Mouse (Mus musculus): ENCODE results near the gene Nectin3. TPM values are rescaled to one million over a fixed set of nuclear protein-coding genes. Genes with fewer than 3 reads are reported as not detected.
"Not testable (repeated sequence)": the region's sequence is repeated elsewhere in the genome, so short reads cannot be mapped to it uniquely, and the experiment has no call there.

The Nectin3 gene
- total RNA-seq, 2 experiments from 2014 or later, result 1.9 to 2.7 TPM

DNA sequence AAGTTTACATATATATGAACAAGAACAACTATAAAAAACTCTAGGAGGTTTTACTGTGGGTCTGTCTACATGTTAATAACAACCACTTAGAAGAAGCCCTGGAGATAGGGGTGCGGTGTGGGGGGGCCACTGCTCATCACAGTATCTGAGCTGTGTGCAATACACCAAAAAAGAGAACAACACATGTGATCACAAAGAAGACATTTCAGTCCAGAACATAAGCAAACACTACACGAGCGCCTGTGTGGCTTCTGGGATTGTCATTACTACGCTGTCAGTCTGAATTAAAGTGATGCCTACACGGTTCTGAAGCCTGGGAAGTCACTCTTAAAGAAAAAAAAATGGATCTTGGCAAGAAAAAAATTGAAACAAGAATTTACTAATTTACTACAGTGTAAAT, 67.0 kb downstream of the Nectin3 start:
- no peak for DNase-seq (ENCODE audit: low spot score)

DNA sequence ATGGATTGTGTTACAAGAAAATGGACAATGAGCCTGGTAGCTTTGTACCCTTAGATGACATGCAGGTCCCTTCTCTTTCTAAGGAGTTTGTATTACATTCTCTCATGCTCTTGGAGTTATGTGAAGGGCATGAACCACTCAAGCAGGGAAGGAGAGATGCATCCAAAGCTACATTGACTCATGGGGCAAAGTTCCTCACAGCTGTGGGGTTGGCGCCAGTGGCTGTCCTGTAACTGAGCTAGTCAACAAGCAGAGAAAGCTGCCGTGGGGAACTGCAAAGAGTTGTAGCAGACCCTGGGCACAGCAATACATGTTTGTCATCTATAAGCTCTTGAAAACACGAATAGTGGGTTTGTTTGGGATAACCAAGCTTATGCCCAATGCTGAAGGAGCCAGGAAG, 82.1 kb downstream of the Nectin3 start:
- DNase-seq (ENCODE audit: low spot score), result no peak

DNA sequence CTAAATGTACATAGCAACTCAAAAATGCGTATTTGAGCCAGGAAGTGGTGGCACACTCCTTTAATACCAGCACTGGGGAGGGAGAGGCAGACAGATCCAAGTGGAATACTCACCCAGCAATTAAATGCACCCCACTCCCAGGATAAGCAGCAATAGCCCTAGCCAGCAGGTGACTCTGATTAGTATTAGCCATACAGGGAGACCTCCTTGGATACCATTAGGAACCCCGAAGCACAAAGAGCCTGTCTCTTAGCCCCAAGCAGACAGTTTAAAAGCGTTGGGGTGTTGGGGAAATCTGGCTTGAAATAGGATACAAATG, 87.6 kb downstream of the Nectin3 start:
- DNase-seq (ENCODE audit: low spot score), result no peak

DNA sequence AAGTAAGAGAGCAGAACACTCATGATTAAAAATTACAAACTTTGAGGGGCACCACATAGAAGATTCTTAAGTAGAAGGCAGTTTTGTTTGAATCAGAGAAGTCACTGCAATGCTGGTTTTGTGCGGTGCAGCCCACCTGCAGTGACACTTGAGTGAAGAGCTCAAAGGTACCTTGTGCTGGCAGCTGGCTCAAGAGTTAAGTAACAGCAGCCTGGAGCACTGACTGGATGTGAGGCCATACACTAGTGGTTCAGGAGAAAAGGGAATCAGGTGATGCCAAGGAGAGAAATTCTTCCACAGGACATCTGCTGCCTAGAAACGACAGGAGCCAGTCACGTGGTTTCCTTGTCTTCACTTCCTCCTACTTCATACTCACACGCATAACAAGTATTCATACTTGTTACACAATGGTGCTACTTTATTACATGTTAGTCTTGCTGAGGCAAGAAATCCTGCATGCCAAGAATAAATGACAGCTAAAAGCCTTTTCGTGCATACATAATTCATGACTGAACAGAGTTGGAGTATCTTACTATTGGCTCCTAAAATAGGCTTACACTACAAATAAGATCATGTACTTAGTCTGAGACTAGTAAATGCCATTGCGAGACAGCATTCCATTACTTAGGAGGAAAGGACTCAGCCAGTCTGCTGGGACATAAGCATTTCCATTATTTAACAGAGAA, 88.1 kb downstream of the Nectin3 start:
- DNase-seq (ENCODE audit: low spot score), result no peak

- no peak for DNase-seq (ENCODE audit: low spot score)
Observed at GRCm38 (mm10) chr16:46407997-46408396, 90.3 kb downstream of the Nectin3 start.

DNA sequence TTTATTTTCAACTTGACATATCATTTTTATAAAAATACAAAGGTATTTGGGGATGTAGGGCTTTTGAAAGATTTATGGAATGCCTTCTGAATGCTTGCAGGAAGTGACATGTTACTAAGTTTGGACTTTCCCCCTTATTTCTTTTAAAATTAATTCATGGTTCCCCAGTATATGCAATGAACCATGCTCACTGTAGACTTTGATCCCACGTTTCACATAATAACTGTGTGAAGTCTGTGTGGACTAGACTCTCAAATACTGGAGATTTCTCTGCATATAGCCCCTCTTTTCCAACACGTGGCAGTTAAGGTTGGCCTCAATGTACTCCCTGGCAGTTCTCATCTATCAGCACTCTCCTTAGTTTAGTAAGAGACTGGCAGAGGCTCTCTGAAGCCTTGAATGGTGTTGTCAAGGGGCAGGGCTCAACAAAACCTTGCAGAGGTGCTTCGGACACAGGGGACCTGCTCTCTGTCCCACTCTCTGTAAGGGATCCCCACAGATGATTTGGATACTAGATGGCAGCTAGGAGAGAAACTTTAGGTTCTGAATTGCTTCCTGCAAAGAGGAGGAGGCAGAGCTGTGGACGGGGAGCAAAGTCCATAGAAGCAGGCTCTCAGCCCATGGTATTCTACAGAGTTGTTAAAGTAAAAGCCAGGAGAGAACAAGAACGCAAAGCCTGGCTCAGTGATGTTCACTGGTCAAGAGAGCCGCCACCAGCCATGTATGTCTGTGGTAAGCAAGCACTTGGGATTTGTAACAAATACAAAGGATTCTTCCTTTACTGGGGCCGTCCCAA, 91.3 kb downstream of the Nectin3 start:
- no peak for DNase-seq (ENCODE audit: low spot score)

DNA sequence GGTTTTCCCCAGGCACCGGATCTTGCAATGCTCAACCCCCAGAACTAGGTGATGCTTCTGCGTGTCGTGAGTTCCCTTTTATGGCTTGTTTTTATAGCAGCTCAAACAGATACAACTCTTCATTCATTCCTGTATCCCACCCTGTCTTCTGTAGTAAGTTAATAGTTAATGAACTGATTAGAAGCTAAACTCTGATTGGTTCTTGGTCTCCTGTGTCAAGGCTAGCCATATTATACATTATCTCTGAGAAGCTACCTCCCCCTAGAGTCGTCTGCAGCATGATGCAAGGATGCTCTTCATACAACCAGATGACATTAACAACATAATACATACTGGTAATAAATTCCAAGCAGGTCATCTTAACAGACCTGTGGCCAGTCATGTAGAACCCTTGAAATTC, 100.4 kb downstream of the Nectin3 start:
- no peak for DNase-seq (ENCODE audit: low spot score)

DNA sequence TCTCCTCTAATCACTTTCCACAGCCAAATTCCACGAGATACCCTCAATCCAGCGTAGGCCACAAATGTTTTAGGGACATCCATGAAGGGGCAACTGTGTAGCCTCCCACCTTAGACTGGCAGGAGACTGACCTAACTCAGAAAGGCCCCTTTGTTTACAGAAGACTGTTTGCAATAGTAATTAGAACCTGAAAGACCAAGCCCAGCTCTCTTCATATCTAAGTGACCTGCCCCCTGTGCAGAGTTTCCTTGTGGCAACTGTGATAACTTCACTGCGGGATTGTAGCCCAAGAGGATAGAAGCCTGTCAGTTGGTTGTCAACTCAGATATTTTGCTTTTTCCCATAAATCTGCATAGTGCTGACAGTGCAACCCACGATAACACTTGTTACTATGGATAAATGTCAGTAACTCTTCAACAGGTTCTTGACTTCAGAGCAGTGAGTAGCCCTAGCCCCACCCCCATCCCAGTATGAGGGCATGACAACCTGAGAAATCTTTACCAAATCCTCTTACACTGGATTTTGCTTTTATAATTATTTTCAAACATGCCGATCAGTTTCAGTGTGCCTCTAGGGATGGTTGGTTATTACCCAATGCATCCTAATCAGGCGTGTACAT, 108.8 kb downstream of the Nectin3 start:
- DNase-seq (ENCODE audit: low spot score), result no peak

- no peak for DNase-seq (ENCODE audit: low spot score)
Observed at GRCm38 (mm10) chr16:46388527-46389414, 109.6 kb downstream of the Nectin3 start.

DNA sequence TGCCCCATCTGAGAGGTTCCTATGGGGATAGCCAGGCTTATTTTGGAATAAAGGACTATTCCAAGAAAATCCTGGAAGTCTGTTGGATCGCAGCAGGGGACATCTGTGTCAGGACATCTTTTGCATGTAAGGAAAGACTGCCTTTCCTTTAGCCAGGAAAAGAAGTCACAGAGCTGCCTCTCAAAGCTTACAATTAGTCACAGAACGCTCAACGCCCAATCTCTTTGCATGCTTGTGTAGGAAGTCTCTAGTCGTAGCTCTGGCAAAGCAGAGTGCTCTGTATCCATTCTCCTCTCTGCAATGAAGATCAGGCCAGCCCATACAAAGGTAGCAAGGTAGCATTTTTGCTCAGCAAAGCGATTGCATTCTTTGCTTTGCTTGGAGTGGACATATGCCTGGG, 114.0 kb downstream of the Nectin3 start:
- no peak for DNase-seq (ENCODE audit: low spot score)

- DNase-seq (ENCODE audit: low spot score), result no peak
Observed at GRCm38 (mm10) chr16:46383344-46383743, 115.0 kb downstream of the Nectin3 start.

DNA sequence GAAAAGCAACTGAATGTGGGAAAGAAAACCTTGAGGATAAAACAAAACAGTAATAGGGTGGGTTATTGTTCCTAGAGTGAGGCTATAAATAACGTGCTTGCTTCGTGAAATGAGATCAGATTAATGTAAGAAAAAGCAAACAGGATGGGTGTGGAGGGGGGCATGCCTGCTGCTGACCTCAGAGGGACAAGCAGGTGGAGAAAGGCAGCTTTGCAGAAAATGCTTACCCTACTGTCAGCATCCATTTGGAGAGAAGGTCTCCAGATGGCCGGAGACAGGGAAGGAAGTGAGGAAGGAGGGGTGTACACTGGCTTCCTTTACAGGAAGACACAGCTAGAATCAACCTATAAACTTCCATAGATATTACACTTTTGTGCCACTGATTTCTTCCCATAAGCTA, 121.8 kb downstream of the Nectin3 start:
- no peak for DNase-seq (ENCODE audit: low spot score)

DNA sequence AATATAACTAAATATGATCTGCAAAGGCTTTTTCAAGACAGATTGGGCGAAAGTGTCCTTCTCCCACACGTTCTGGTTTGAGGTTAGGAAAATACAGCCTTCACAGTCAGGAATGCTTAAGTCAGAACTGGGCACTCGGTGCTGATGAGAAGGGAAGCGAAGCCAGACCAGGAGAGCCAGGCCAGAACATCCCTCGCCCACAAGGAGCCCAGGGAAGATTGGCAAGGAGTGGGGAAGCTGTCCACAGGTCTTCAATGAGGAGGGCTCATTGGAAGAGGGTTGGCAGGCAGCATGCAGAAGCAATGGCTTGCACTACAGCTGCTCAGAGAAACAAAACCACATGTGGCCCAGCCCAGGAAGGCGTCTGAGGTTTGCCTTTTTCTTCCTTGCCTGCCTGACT, 136.3 kb downstream of the Nectin3 start:
- DNase-seq (ENCODE audit: low spot score), result no peak

- DNase-seq (ENCODE audit: low spot score), result not testable (repeated sequence)
Observed at GRCm38 (mm10) chr16:46357658-46358057, 140.7 kb downstream of the Nectin3 start.

DNA sequence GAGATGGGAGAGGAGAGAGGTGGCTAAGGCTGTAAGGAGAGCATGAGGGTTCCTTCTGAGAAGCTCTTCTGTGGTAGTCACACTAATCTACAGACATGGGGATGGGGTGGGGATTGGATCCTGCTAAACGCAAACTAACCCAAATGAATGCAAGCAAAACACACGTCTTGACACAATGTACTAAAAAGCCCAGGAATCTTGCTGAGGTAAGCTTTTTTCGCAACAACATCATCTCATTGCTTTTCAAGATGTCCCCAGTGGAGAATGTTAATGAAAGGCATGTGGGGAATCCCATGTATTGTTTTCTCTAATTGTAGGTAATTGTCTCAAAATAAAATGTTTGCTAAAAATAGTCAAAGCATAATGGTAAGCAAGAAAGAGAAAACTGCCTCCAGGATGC, 141.7 kb downstream of the Nectin3 start:
- DNase-seq (ENCODE audit: low spot score), result no peak

Measured in gastrocnemius, adult 18-20 months (tissue).